Mouse (Mus musculus) forebrain, embryonic 10.5 days (tissue): ENCODE measurements around the gene Ltbp2. TPM values are rescaled to one million over a fixed set of nuclear protein-coding genes. Genes with fewer than 3 reads are reported as not detected.

ENCODE experiments used
- DNase-seq: peaks from one replicate; pipeline ENCODE4 v3.0.0-alpha.2; 2017; ENCODE audit warnings: low spot score; ENCODE audit errors: extremely low spot score
- H3K27ac ChIP-seq: fragments of 300-500 bp; sonication (generic); 2 replicates; pipeline ENCODE4 v1.5.1; 2016; ENCODE audit warnings: mild to moderate bottlenecking
- H3K27me3 ChIP-seq: fragments of 300-500 bp; sonication (generic); 2 replicates; pipeline ENCODE4 v1.6.1; 2016; ENCODE audit warnings: mild to moderate bottlenecking; ENCODE audit not compliant: poor library complexity, severe bottlenecking
- H3K36me3 ChIP-seq: fragments of 300-500 bp; sonication (generic); replicated peaks from 2 replicates; pipeline ENCODE4 v1.6.1; 2016; ENCODE audit warnings: mild to moderate bottlenecking, moderate library complexity
- H3K4me1 ChIP-seq: fragments of 300-500 bp; sonication (generic); 2 replicates; pipeline ENCODE4 v1.6.1; 2016
- H3K4me3 ChIP-seq: fragments of 300-500 bp; sonication (generic); 2 replicates; pipeline ENCODE4 v1.5.1; 2016; ENCODE audit warnings: mild to moderate bottlenecking, moderate library complexity
- H3K9me3 ChIP-seq: fragments of 300-500 bp; sonication (generic); 2 replicates; pipeline ENCODE4 v1.6.1; 2016; ENCODE audit warnings: mild to moderate bottlenecking, moderate library complexity
- WGBS: fragments of 180-500 bp; shearing (Covaris S2); methylation state at CpG from one replicate; pipeline ENCODE4 v1.1.7; 2016; 5-methylcytosine and 5-hydroxymethylcytosine counted together
- polyA plus RNA-seq: library from polyadenylated mRNA; unstranded; fragments of >200 nt; fragmentation: Nextera tagmentation; extraction: Ambion mirVana; gene quantifications from 2 replicates; pipeline ENCODE4 v1.2.1, GENCODE M21; 2016

The Ltbp2 gene
- polyA plus RNA-seq, 1 experiment from 2014 or later = 0.10 TPM

GRCm38 (mm10) chr12:84865431-84865830 lies 10.9 kb downstream of the Ltbp2 start:
- Histone ChIP-seq H3K36me3 (no peaks in the 10 kb centered on the region), H3K27me3 (no peaks in the 10 kb centered on the region), H3K9me3 (no peaks in the 10 kb centered on the region), H3K4me1 (peaks cover 4% of the 10 kb centered on the region; the same call in 1 of the 2 replicates), H3K27ac (no peak overlapping the region), H3K4me3 (no peak overlapping the region)
- 74% methylated on average over 9 of the region's 9 CpGs for WGBS
- DNase-seq = no peak

GRCm38 (mm10) chr12:84864801-84865200 lies 11.5 kb downstream of the Ltbp2 start:
- DNase-seq = no peak
- WGBS = 86% methylated on average over 7 of the region's 7 CpGs
- Histone ChIP-seq H3K4me3 (no peak overlapping the region), H3K4me1 (peaks cover 4% of the 10 kb centered on the region; the same call in 1 of the 2 replicates), H3K9me3 (no peaks in the 10 kb centered on the region), H3K27me3 (no peaks in the 10 kb centered on the region), H3K27ac (no peak overlapping the region), H3K36me3 (no peaks in the 10 kb centered on the region)

GRCm38 (mm10) chr12:84863196-84863595 lies 13.1 kb downstream of the Ltbp2 start:
- Histone ChIP-seq H3K27me3 (no peaks in the 10 kb centered on the region), H3K27ac (no peak overlapping the region), H3K36me3 (no peaks in the 10 kb centered on the region), H3K4me3 (no peak overlapping the region), H3K9me3 (no peaks in the 10 kb centered on the region), H3K4me1 (peaks cover 9% of the 10 kb centered on the region)
- WGBS = 92% methylated on average over 5 of the region's 5 CpGs
- DNase-seq = no peak

DNA sequence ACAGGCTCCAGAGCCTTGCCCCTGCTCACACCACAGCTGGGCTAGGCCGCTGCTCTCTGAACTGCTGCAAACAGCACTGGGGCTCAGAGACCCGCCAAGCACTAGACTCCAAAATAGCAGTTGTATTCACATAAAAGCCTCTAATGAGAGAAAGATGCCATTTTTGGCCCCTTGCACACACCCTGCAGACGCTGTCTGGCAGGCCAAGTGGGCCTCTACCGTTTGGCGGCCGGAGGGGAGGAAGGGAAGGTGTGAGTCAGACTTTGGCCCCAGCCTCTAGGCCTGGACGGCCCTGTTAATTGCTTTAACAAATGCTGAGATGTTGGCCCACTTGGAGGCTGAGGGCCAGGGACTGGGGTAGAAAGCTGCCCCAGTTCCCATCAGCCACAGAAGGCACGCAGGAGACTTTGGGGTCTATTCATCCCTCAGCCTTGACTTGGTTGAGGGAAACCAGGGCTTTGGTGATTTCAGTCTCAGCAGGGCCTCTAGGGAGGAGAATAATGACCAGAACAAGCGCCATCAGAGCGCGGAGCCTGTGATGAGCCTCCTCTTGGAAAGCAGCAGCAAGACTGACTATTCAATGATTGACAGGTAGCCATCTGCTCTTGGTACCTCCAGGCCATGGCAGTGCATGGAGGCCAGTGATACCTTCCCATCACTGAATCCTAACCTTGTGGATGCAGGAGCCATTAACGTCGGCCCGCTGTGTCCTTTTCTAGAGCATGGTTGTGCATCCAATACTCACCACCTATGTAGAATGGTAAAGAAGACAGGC lies 14.0 kb downstream of the Ltbp2 start:
- no peaks in the 10 kb centered on the region for H3K27me3 ChIP-seq
- no peaks in the 10 kb centered on the region for H3K36me3 ChIP-seq
- H3K9me3 ChIP-seq = no peaks in the 10 kb centered on the region
- no peak overlapping the region for H3K27ac ChIP-seq
- WGBS = 89% methylated on average over 14 of the region's 14 CpGs
- H3K4me1 ChIP-seq = peaks cover 14% of the 10 kb centered on the region
- H3K4me3 ChIP-seq = no peak overlapping the region
- DNase-seq = no peak

DNA sequence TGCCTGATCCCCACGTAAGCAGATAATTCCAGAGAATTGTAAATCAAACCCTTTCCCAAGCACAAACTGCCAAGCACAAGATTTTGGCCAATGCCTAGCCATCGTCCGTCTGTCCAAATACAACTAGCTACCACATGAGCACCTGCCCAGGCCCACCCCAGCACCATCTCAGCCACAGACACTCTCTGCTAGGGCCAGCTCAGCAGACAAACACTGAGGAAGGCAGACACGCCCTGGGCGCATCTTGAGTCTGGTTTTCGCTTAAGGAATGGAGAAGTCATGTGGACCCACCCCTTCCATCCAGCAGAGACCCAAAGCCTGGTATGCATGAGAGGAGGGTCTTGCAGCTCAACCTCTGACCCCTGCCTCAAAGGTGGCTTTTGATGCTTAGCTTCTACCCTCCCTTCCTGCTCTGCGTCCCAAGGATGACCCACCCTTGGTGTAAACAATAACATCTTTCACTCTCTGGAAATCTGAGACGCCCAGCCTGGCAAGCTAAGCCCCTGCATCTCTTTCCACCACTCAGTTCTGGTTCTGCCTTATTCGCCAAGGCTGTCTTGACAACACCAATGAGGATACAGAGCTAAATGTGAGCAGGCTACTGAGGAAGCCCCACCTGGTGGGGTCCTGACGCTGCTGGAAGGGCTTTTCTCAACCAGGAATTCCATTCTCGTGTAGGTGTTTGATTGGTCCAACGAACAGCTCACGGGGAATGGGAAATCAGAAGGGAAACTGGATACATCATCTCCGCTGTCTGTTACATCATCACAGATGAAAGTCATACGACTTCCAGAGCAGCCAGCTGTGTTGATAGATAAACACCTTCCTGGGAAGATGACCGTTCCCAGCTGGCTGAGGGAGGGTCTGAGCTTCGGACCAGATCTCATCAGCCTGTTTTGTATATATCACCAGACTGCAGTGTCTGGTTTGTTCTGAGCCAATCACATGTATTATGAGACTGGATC lies 17.9 kb downstream of the Ltbp2 start:
- no peaks in the 10 kb centered on the region for H3K9me3 ChIP-seq
- no peak for DNase-seq
- H3K4me3 ChIP-seq = no peak overlapping the region
- WGBS = 59% methylated on average over 17 of the region's 17 CpGs
- H3K36me3 ChIP-seq = no peaks in the 10 kb centered on the region
- H3K27me3 ChIP-seq = no peaks in the 10 kb centered on the region
- no peak overlapping the region; the same call in 1 of the 2 replicates for H3K27ac ChIP-seq
- peaks cover 10% of the 10 kb centered on the region for H3K4me1 ChIP-seq

- peaks cover 10% of the 10 kb centered on the region for H3K4me1 ChIP-seq
- no peaks in the 10 kb centered on the region for H3K9me3 ChIP-seq
- 64% methylated on average over 4 of the region's 4 CpGs for WGBS
- H3K27me3 ChIP-seq = no peaks in the 10 kb centered on the region
- no peak for DNase-seq
- no peak overlapping the region; the same call in 1 of the 2 replicates for H3K27ac ChIP-seq
- no peaks in the 10 kb centered on the region for H3K36me3 ChIP-seq
- H3K4me3 ChIP-seq = no peak overlapping the region
Observed at GRCm38 (mm10) chr12:84857706-84858105, 18.6 kb downstream of the Ltbp2 start.

GRCm38 (mm10) chr12:84856532-84856931 lies 19.8 kb downstream of the Ltbp2 start:
- H3K27ac ChIP-seq = no peak overlapping the region
- WGBS = 88% methylated on average over 8 of the region's 8 CpGs
- H3K4me3 ChIP-seq = no peak overlapping the region
- no peaks in the 10 kb centered on the region for H3K27me3 ChIP-seq
- H3K9me3 ChIP-seq = no peaks in the 10 kb centered on the region
- H3K4me1 ChIP-seq = peaks cover 13% of the 10 kb centered on the region
- no peaks in the 10 kb centered on the region for H3K36me3 ChIP-seq
- DNase-seq = no peak

DNA sequence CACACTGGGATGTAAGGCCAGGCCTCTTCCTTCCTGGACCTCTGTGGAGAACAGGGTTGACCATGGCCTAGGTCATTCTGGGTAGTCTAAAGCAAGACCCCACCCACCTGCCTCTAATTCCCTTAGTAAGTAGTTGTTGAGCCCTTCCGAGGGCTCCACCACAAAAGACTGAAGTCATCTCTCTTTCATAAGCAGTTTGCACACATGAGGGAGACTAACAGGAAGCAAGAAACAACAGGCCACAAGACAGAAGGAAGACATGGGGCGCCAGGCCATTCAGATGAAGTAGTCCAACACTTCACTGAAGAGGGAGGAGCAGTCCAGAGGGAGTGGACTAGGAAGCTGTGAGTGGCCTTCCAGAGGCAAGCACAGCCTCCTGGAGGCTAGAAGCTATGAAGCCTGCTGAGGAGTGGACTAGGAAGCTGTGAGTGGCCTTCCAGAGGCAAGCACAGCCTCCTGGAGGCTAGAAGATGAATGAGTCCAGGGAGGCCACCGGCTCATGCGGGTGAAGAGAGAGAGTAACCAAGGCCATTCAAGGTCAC lies 21.2 kb downstream of the Ltbp2 start:
- Histone ChIP-seq H3K4me3 (no peak overlapping the region), H3K27me3 (no peaks in the 10 kb centered on the region), H3K9me3 (no peaks in the 10 kb centered on the region), H3K4me1 (peaks cover 21% of the 10 kb centered on the region), H3K36me3 (no peaks in the 10 kb centered on the region), H3K27ac (0 out of 2 replicates have a peak overlapping the region, but pooled peaks have one; percentile 20)
- 84% methylated on average over 4 of the region's 4 CpGs for WGBS
- no peak for DNase-seq

- DNase-seq = no peak
- H3K4me1 ChIP-seq = peaks cover 21% of the 10 kb centered on the region
- no peaks in the 10 kb centered on the region for H3K36me3 ChIP-seq
- H3K9me3 ChIP-seq = no peaks in the 10 kb centered on the region
- no peak overlapping the region for H3K4me3 ChIP-seq
- no peaks in the 10 kb centered on the region for H3K27me3 ChIP-seq
- no peak overlapping the region for H3K27ac ChIP-seq
- WGBS = 92% methylated on average over 4 of the region's 4 CpGs
Observed at GRCm38 (mm10) chr12:84854392-84855033, 21.8 kb downstream of the Ltbp2 start.

- no peak for DNase-seq
- H3K27me3 ChIP-seq = no peaks in the 10 kb centered on the region
- no peak overlapping the region for H3K4me3 ChIP-seq
- no peaks in the 10 kb centered on the region for H3K9me3 ChIP-seq
- no peaks in the 10 kb centered on the region for H3K36me3 ChIP-seq
- H3K4me1 ChIP-seq = peaks cover 24% of the 10 kb centered on the region
- WGBS = 62% methylated on average over 11 of the region's 11 CpGs
- H3K27ac ChIP-seq = peak overlapping the region; percentile 31; the same call in 1 of the 2 replicates
Observed at GRCm38 (mm10) chr12:84851403-84852040, 24.8 kb downstream of the Ltbp2 start.

DNA sequence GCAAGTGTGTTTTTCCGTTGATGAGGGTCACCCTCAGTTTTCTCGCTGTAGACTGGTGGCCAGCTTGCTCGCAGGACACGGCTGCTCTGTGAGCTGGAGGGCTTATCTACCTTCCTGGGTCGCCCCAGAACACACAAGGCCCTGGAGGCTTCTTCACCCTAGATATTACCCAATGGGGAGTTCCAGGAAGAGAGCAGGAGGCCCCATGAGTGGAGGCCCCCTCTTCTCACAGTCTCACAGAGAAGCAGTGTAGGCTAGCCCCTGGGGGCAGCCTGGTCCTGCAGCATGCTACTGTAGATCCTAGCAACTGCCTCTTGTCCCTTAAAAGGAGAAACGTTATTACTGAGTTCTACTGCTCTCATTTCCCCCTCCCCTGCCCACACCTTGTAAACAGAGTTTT lies 28.4 kb downstream of the Ltbp2 start:
- H3K9me3 ChIP-seq = no peaks in the 10 kb centered on the region
- 83% methylated on average over 6 of the region's 6 CpGs for WGBS
- H3K36me3 ChIP-seq = no peaks in the 10 kb centered on the region
- peaks cover 35% of the 10 kb centered on the region for H3K4me1 ChIP-seq
- H3K27me3 ChIP-seq = no peaks in the 10 kb centered on the region
- H3K27ac ChIP-seq = peak overlapping the region; percentile 54
- H3K4me3 ChIP-seq = no peak overlapping the region
- no peak for DNase-seq

DNA sequence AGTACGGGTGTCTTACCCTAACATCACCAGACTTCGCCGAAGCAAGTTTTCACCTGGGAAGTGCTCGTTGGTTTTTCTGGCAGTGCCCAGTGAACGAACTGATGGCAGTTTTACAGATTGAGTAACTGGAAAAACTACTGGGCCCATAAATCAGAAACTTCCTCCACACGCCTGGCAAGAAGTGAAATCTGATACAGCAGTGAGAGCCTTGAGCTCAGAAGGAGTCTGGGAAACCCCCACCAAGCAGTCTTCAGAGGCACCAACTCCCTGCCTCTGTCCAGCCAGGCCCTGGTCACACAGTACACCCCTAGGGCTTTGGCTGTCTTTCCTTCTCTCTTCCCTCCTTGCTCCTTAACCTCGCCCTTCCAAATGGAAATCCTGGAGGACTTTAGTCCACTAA lies 28.9 kb downstream of the Ltbp2 start:
- H3K4me3 ChIP-seq = no peak overlapping the region
- no peak for DNase-seq
- H3K9me3 ChIP-seq = no peaks in the 10 kb centered on the region
- H3K27ac ChIP-seq = peak overlapping the region; percentile 54; the same call in 1 of the 2 replicates
- peaks cover 39% of the 10 kb centered on the region for H3K4me1 ChIP-seq
- 72% methylated on average over 7 of the region's 7 CpGs for WGBS
- H3K36me3 ChIP-seq = no peaks in the 10 kb centered on the region
- H3K27me3 ChIP-seq = no peaks in the 10 kb centered on the region
